Mouse (Mus musculus): ENCODE measurements around the gene Nfkbid. TPM values are rescaled to one million over a fixed set of nuclear protein-coding genes. Genes with fewer than 3 reads are reported as not detected.

Gene Nfkbid
- total and polyA plus RNA-seq, 2 experiments from 2014 or later, result 0.38 to 5.0 TPM

DNA sequence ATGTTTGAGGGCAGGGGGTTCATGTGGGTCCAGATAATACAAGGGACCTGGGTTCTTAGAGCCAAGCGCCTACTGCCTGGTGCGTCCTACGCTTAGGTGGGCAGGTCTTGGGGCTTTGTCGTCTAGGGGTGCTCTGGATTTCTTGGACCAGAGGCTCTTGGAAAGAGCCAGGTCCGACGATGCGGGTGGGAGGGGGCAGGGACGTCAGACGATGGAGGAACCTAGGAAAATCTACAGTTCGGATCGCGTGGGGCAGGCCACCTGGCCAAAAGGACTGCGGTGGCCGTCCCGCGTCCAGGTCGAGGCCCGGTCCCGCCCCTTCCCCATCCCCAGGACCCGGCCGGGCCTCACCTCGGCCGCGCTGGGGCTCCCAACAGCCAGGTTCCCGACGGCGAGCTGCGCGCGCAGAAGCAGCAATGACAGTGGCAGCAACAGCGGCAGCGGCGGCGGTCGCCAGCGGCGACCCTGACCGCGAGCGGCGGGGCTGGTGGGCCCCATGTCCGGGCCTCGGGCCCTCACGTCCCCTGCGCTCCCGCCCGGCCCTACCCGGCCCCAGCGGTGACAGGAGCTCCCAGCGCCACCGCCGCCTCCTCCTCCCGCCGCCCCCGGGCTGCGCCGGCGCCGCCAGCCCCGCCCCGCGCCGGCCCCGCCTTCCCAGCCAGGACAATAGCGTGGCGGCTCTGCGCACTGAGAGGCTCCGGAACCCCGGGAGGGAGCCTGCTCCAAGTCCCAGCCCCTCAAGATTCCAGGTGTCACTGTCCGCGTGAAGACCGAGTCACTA is 23.6 kb downstream of the Nfkbid start, which contains the start of gene Aplp1:
Gene Aplp1, minus strand, starts transcription at position 565 of the 781 bp plus-strand sequence.
- ATAC-seq (ENCODE audit: insufficient read depth, low read depth), result peak; percentile 44
- Histone ChIP-seq H3K4me2 (ENCODE audit: low read depth, low read length) (peak within 1 kb of the TSS; percentile 92), H3K4me3 (ENCODE audit: low read depth, low read length) (peak within 1 kb of the TSS; percentile 66), H3K27ac (ENCODE audit: low read depth) (no peak within 1 kb of the TSS), H3K4me1 (ENCODE audit: control insufficient read depth, insufficient read depth) (peaks cover 6% of the 10 kb centered on the region; the same call in 1 of the 2 replicates), H3K9me3 (replicated peaks; ENCODE audit: control insufficient read depth, low read length) (no peaks in the 10 kb centered on the region), H3K36me3 (replicated peaks; ENCODE audit: control insufficient read depth, insufficient read depth, low read length) (no peaks in the 10 kb centered on the region), H3K27me3 (ENCODE audit: control insufficient read depth, insufficient read depth, low read length) (peaks cover 42% of the 10 kb centered on the region), H3K9ac (replicated peaks; ENCODE audit: low read depth, low read length) (peak within 1 kb of the TSS; percentile 26; the same call in 1 of the 2 replicates)
- TF ChIP-seq EP300 (IDR thresholded peaks at IDR 0.05; ENCODE audit: low read depth) (no peak), CTCF (IDR thresholded peaks at IDR 0.05; ENCODE audit: low read depth) (no peak)
- under 1% methylated on average over 59 of the region's 72 CpGs for WGBS
- no peak for DNase-seq (ENCODE audit: low spot score)

DNA sequence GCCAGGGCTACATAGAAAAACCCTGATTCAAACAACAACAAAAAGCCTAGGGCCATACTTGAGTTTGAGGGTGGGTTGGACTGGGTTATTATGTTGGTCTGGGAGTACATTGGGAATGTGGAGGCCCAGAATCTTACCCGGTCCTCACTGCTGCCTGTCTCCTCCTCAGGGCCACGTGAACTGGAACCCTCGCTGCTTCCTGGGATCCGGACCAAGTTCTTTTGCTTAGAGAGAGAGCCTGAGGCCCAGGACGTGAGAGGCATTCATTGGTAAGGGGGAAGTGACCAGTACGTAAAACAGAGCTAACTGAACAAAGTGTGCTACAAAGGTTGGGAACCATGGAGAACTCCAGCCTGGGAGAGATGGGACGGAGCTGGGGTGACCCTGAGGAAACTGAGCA is 28.7 kb downstream of the Nfkbid start:
- no peak overlapping the region for H3K27ac ChIP-seq (ENCODE audit: low read depth)
- no peak overlapping the region for H3K9ac ChIP-seq (replicated peaks; ENCODE audit: low read depth, low read length)
- no peak for DNase-seq (ENCODE audit: low spot score)
- no peaks in the 10 kb centered on the region for H3K36me3 ChIP-seq (replicated peaks; ENCODE audit: control insufficient read depth, insufficient read depth, low read length)
- WGBS, result 65% methylated on average over 7 of the region's 7 CpGs
- peaks cover 42% of the 10 kb centered on the region for H3K27me3 ChIP-seq (ENCODE audit: control insufficient read depth, insufficient read depth, low read length)
- no peaks in the 10 kb centered on the region for H3K9me3 ChIP-seq (replicated peaks; ENCODE audit: control insufficient read depth, low read length)
- TF ChIP-seq EP300 (IDR thresholded peaks at IDR 0.05; ENCODE audit: low read depth) (no peak), CTCF (IDR thresholded peaks at IDR 0.05; ENCODE audit: low read depth) (no peak)
- no peak overlapping the region for H3K4me2 ChIP-seq (ENCODE audit: low read depth, low read length)
- H3K4me1 ChIP-seq (ENCODE audit: control insufficient read depth, insufficient read depth), result no peaks in the 10 kb centered on the region
- no peak overlapping the region for H3K4me3 ChIP-seq (ENCODE audit: low read depth, low read length)
- ATAC-seq (ENCODE audit: insufficient read depth, low read depth), result no peak

- TF ChIP-seq EP300 (IDR thresholded peaks at IDR 0.05; ENCODE audit: low read depth) (no peak), CTCF (IDR thresholded peaks at IDR 0.05; ENCODE audit: low read depth) (no peak)
- ATAC-seq (ENCODE audit: insufficient read depth, low read depth), result no peak
- no peak overlapping the region for H3K4me2 ChIP-seq (ENCODE audit: low read depth, low read length)
- no peaks in the 10 kb centered on the region for H3K36me3 ChIP-seq (replicated peaks; ENCODE audit: control insufficient read depth, insufficient read depth, low read length)
- DNase-seq (ENCODE audit: low spot score), result no peak
- no peak overlapping the region for H3K27ac ChIP-seq (ENCODE audit: low read depth)
- H3K9ac ChIP-seq (replicated peaks; ENCODE audit: low read depth, low read length), result no peak overlapping the region
- H3K9me3 ChIP-seq (replicated peaks; ENCODE audit: control insufficient read depth, low read length), result no peaks in the 10 kb centered on the region
- WGBS, result 21% methylated on average over 25 of the region's 25 CpGs
- no peaks in the 10 kb centered on the region for H3K4me1 ChIP-seq (ENCODE audit: control insufficient read depth, insufficient read depth)
- peaks cover 60% of the 10 kb centered on the region for H3K27me3 ChIP-seq (ENCODE audit: control insufficient read depth, insufficient read depth, low read length)
- H3K4me3 ChIP-seq (ENCODE audit: low read depth, low read length), result no peak overlapping the region
Observed at GRCm38 (mm10) chr7:30453327-30453726, 31.8 kb downstream of the Nfkbid start.

DNA sequence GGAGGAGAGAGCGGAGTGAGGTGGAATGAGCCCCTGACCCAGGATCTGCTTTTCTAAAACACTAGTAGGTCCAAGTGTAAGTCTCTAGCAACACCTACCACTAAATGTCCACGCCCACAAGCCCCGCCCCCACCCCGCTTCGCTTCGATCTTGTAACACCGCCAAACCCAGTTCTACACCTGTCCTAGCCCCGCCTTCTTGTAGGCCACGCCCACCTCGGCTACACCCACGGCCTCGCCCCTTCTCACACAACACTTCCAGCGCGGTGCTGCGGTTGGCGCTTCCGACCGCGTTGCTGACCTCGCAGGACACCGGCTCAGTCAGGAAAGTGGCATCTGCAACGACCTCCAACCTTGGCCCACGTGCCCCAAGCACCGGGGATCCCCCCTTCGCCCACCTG is 32.2 kb downstream of the Nfkbid start:
- no peaks in the 10 kb centered on the region for H3K36me3 ChIP-seq (replicated peaks; ENCODE audit: control insufficient read depth, insufficient read depth, low read length)
- 4% methylated on average over 25 of the region's 25 CpGs for WGBS

GRCm38 (mm10) chr7:30454259-30454658 is 32.7 kb downstream of the Nfkbid start:
- Histone ChIP-seq H3K27ac (ENCODE audit: low read depth) (no peak overlapping the region), H3K36me3 (replicated peaks; ENCODE audit: control insufficient read depth, insufficient read depth, low read length) (no peaks in the 10 kb centered on the region), H3K27me3 (ENCODE audit: control insufficient read depth, insufficient read depth, low read length) (peaks cover 70% of the 10 kb centered on the region), H3K4me1 (ENCODE audit: control insufficient read depth, insufficient read depth) (no peaks in the 10 kb centered on the region), H3K4me3 (ENCODE audit: low read depth, low read length) (no peak overlapping the region), H3K9me3 (replicated peaks; ENCODE audit: control insufficient read depth, low read length) (no peaks in the 10 kb centered on the region), H3K4me2 (ENCODE audit: low read depth, low read length) (no peak overlapping the region), H3K9ac (replicated peaks; ENCODE audit: low read depth, low read length) (no peak overlapping the region)
- WGBS, result 14% methylated on average over 6 of the region's 6 CpGs
- ATAC-seq (ENCODE audit: insufficient read depth, low read depth), result no peak
- no peak for DNase-seq (ENCODE audit: low spot score)
- TF ChIP-seq CTCF (IDR thresholded peaks at IDR 0.05; ENCODE audit: low read depth) (no peak), EP300 (IDR thresholded peaks at IDR 0.05; ENCODE audit: low read depth) (no peak)

More for the DNA sequence above, 32.2 kb downstream of the Nfkbid start:
- Histone ChIP-seq H3K4me3 (ENCODE audit: low read depth, low read length) (no peak overlapping the region), H3K9ac (replicated peaks; ENCODE audit: low read depth, low read length) (no peak overlapping the region), H3K9me3 (replicated peaks; ENCODE audit: control insufficient read depth, low read length) (no peaks in the 10 kb centered on the region), H3K27me3 (ENCODE audit: control insufficient read depth, insufficient read depth, low read length) (peaks cover 65% of the 10 kb centered on the region), H3K4me1 (ENCODE audit: control insufficient read depth, insufficient read depth) (no peaks in the 10 kb centered on the region), H3K27ac (ENCODE audit: low read depth) (no peak overlapping the region), H3K4me2 (ENCODE audit: low read depth, low read length) (no peak overlapping the region)
- DNase-seq (ENCODE audit: low spot score) (no peak), ATAC-seq (ENCODE audit: insufficient read depth, low read depth) (no peak)
- TF ChIP-seq EP300 (IDR thresholded peaks at IDR 0.05; ENCODE audit: low read depth) (no peak), CTCF (IDR thresholded peaks at IDR 0.05; ENCODE audit: low read depth) (no peak)

All from heart, postnatal 0 days (tissue).